Mouse (Mus musculus) thymus, adult 18-20 months (tissue): ENCODE results near the gene Casp7.
"Not testable (repeated sequence)": the region's sequence is repeated elsewhere in the genome, so short reads cannot be mapped to it uniquely, and the experiment has no call there.

Source experiments
- DNase-seq, 2 experiments: peaks; one replicate each; pipeline ENCODE4 v3.0.0; 2022; ENCODE audit warnings: mixed read lengths in 2 of 2

The Casp7 gene

GRCm38 (mm10) chr19:56396669-56397621 lies at the start of gene Casp7:
Casp7 (plus strand) TSS chr19:56397129.
- peak; percentile 52 to 58 for DNase-seq

- no peak for DNase-seq
These were observed 47.6 kb upstream of the Casp7 start for GRCm38 (mm10) chr19:56349295-56349694.

- no peak for DNase-seq
These were observed 43.2 kb upstream of the Casp7 start for GRCm38 (mm10) chr19:56353689-56354088.

- no peak for DNase-seq
These were observed 41.7 kb upstream of the Casp7 start for GRCm38 (mm10) chr19:56355201-56355600.

GRCm38 (mm10) chr19:56356480-56357373 lies 40.2 kb upstream of the Casp7 start:
- DNase-seq: no peak

GRCm38 (mm10) chr19:56357374-56357708 lies 39.6 kb upstream of the Casp7 start:
- DNase-seq: not testable (repeated sequence)

- DNase-seq: no peak
These were observed 38.0 kb upstream of the Casp7 start for GRCm38 (mm10) chr19:56358890-56359289.

GRCm38 (mm10) chr19:56363721-56364460 lies 33.0 kb upstream of the Casp7 start:
- peak; percentile 41 to 68 for DNase-seq

GRCm38 (mm10) chr19:56364563-56364962 lies 32.4 kb upstream of the Casp7 start:
- no peak for DNase-seq

- no peak for DNase-seq
These were observed 30.8 kb upstream of the Casp7 start for GRCm38 (mm10) chr19:56366168-56366567.

GRCm38 (mm10) chr19:56366625-56367024 lies 30.3 kb upstream of the Casp7 start:
- DNase-seq: no peak

- DNase-seq: no peak
These were observed 29.2 kb upstream of the Casp7 start for GRCm38 (mm10) chr19:56367778-56368177.

GRCm38 (mm10) chr19:56368912-56369311 lies 28.0 kb upstream of the Casp7 start:
- peak in 1 of 2 experiments; percentile 29 for DNase-seq

- no peak for DNase-seq
These were observed 26.4 kb upstream of the Casp7 start for GRCm38 (mm10) chr19:56370389-56371150.

- DNase-seq: no peak
These were observed 24.7 kb upstream of the Casp7 start for GRCm38 (mm10) chr19:56372226-56372625.

GRCm38 (mm10) chr19:56373246-56373645 lies 23.7 kb upstream of the Casp7 start:
- DNase-seq: no peak

GRCm38 (mm10) chr19:56374011-56374410 lies 22.9 kb upstream of the Casp7 start:
- no peak for DNase-seq

- DNase-seq: no peak
These were observed 18.9 kb upstream of the Casp7 start for GRCm38 (mm10) chr19:56378007-56378406.

- no peak for DNase-seq
These were observed 18.3 kb upstream of the Casp7 start for GRCm38 (mm10) chr19:56378554-56379172.

- peak; percentile 56 to 77 for DNase-seq
These were observed 16.6 kb upstream of the Casp7 start for GRCm38 (mm10) chr19:56380341-56380740.

GRCm38 (mm10) chr19:56381407-56381806 lies 15.5 kb upstream of the Casp7 start:
- DNase-seq: no peak

- no peak for DNase-seq
These were observed 11.4 kb upstream of the Casp7 start for GRCm38 (mm10) chr19:56385546-56385945.
